Mouse (Mus musculus) mouse embryonic stem cell (cell line): ENCODE data around the gene Tmem9.

Experiments used
- in situ Hi-C, 2 experiments: fragments of 300-500 bp; cut with MboI; formaldehyde crosslinking; loops; 1 replicate in 1 of 2; 3 replicates in 1 of 2; pipeline ENCODE4 v1.14.3; 2019 to 2020; ENCODE audit warnings: low sequenced_read_pairs in 2 of 2, low pct_unique_long_range_greater_than_20kb in 1 of 2, mixed read lengths in 1 of 2; ENCODE audit not compliant: unreplicated experiment in 1 of 2

The Tmem9 gene

GRCm38 (mm10) chr1:136017907-136018313 lies 10.0 kb downstream of the Tmem9 start:
- in situ Hi-C loops: no loop called here

- in situ Hi-C loops: no loop called here
Measured at GRCm38 (mm10) chr1:136018390-136019189, 10.6 kb downstream of the Tmem9 start.

- in situ Hi-C loops: no loop called here
Measured at GRCm38 (mm10) chr1:136030201-136030600, 22.3 kb downstream of the Tmem9 start.

- in situ Hi-C loops: no loop called here
Measured at GRCm38 (mm10) chr1:136031697-136032096, 23.7 kb downstream of the Tmem9 start.

GRCm38 (mm10) chr1:136032961-136033360 lies 25.0 kb downstream of the Tmem9 start:
- in situ Hi-C loops: no loop called here

GRCm38 (mm10) chr1:136038746-136039538 lies 31.0 kb downstream of the Tmem9 start:
- in situ Hi-C loops: no loop called here

GRCm38 (mm10) chr1:136040452-136040851 lies 32.5 kb downstream of the Tmem9 start:
- in situ Hi-C loops: no loop called here

GRCm38 (mm10) chr1:136040874-136041273 lies 32.9 kb downstream of the Tmem9 start:
- in situ Hi-C loops: no loop called here

GRCm38 (mm10) chr1:136045774-136046173 lies 37.8 kb downstream of the Tmem9 start:
- in situ Hi-C loops: no loop called here

- in situ Hi-C loops: no loop called here
Measured at GRCm38 (mm10) chr1:136047432-136047831, 39.5 kb downstream of the Tmem9 start.

GRCm38 (mm10) chr1:136047894-136048293 lies 39.9 kb downstream of the Tmem9 start:
- in situ Hi-C loops: no loop called here

- in situ Hi-C loops: no loop called here
Measured at GRCm38 (mm10) chr1:136050312-136051012, 42.5 kb downstream of the Tmem9 start, which contains the start of gene Ascl5. Gene Ascl5, plus strand, starts transcription at chr1:136050804.

- in situ Hi-C loops: no loop called here
Measured at GRCm38 (mm10) chr1:136051013-136051315, 43.0 kb downstream of the Tmem9 start.

GRCm38 (mm10) chr1:136051465-136051864 lies 43.5 kb downstream of the Tmem9 start:
- in situ Hi-C loops: no loop called here

GRCm38 (mm10) chr1:136052547-136052946 lies 44.6 kb downstream of the Tmem9 start, which contains the start of gene Cacna1s:
Gene Cacna1s, plus strand, starts transcription at chr1:136052750.
- in situ Hi-C loops: no loop called here

- in situ Hi-C loops: no loop called here
Measured at GRCm38 (mm10) chr1:136055771-136056170, 47.8 kb downstream of the Tmem9 start.

- in situ Hi-C loops: no loop called here
Measured at GRCm38 (mm10) chr1:136058594-136058993, 50.6 kb downstream of the Tmem9 start.

GRCm38 (mm10) chr1:136061041-136061789 lies 53.3 kb downstream of the Tmem9 start:
- in situ Hi-C loops: no loop called here

- in situ Hi-C loops: no loop called here
Measured at GRCm38 (mm10) chr1:136061790-136062141, 53.8 kb downstream of the Tmem9 start.
